Mouse (Mus musculus): ENCODE measurements around the gene Syne2. TPM values are rescaled to one million over a fixed set of nuclear protein-coding genes. Genes with fewer than 3 reads are reported as not detected.

Syne2 gene
- polyA plus RNA-seq, 1 experiment from 2014 or later, result 11.3 TPM

DNA sequence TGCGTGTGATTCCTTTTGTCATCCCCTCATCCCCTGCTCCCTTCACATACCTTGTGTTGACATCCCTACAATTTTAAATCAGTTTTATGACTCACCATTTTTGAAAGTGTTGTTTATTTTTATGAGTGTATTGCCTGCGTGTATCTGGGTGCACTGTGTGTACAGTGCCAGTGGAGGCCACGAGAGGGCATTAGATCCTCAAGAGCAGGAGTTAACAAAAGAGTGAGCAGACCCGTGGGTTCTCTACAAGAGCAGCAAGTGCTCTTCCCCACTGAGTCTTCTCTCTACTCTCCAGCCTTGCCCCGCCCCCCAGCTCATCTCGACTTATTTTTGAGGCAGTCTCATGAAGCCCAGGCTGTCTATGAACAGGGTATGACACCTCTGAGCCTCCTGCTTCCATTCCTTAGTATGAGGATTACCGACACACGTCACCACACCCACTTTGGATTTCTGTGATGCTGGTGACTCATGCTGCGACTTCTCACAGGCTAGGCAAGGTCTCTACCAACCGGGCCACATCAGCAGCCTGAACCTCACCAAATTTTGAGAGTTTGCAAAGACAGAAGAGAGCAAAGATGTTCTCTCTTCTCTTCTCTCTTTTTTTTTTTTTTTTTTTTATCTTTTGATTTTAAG lies 174.4 kb downstream of the Syne2 start:
- WGBS (ENCODE audit: insufficient replicate concordance), result 69% methylated on average over 10 of the region's 10 CpGs
- Histone ChIP-seq H3K4me2 (no peak overlapping the region), H3K36me3 (0 out of 2 replicates have a peak, but pooled peaks cover 3% of the 10 kb centered on the region), H3K9ac (no peak overlapping the region), H3K27me3 (replicated peaks) (no peaks in the 10 kb centered on the region), H3K27ac (no peak overlapping the region), H3K4me1 (no peaks in the 10 kb centered on the region), H3K9me3 (replicated peaks) (no peaks in the 10 kb centered on the region), H3K4me3 (no peak overlapping the region)
- ATAC-seq, result no peak

DNA sequence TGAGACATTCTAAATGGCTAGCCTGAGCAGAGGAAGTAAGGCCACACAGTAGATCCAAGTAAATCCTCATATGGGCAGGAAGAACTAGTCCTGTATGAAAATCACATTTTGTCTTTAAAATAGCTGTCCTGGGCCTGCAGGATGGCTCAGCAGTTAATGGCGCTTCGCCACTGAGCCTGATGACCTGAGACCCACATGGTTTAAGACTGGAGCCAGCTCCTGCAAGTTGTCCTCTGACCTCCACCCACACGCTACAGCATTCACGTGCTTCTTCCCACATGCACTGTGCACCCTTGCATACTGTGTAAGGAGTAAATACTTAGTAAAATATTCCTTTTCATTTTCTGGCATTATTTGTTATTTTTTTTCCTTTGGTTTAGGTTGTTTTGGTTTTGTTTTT lies 175.0 kb downstream of the Syne2 start:
- Histone ChIP-seq H3K27ac (no peak overlapping the region), H3K4me2 (no peak overlapping the region), H3K4me1 (no peaks in the 10 kb centered on the region), H3K9me3 (replicated peaks) (no peaks in the 10 kb centered on the region), H3K36me3 (0 out of 2 replicates have a peak, but pooled peaks cover 2% of the 10 kb centered on the region), H3K27me3 (replicated peaks) (no peaks in the 10 kb centered on the region), H3K4me3 (no peak overlapping the region), H3K9ac (no peak overlapping the region)
- ATAC-seq, result no peak
- WGBS (ENCODE audit: insufficient replicate concordance), result 78% methylated on average over 4 of the region's 4 CpGs

DNA sequence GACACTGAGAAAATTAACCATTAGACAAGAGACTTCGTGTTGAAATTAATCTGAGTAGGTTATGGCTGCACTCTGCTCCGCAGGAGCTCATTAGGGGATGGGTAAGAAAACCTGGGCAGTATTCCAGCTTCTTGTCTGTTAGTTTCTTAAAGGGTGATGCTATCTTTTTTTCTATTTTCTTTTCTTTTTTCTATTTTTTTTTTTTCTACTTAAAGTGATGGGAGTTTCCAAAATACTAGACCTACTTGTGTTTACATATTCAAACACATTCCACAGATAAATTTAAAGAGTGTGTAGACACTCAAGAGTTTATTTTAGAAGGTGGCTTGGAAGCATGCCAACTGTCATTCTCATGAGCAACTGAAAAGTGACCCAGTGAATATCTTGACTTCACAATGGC lies 177.2 kb downstream of the Syne2 start:
- ATAC-seq, result no peak
- WGBS (ENCODE audit: insufficient replicate concordance), result 54% methylated on average over 2 of the region's 2 CpGs
- Histone ChIP-seq H3K27me3 (replicated peaks) (no peaks in the 10 kb centered on the region), H3K4me3 (no peak overlapping the region), H3K36me3 (no peaks in the 10 kb centered on the region), H3K27ac (no peak overlapping the region), H3K9ac (no peak overlapping the region), H3K4me2 (no peak overlapping the region), H3K9me3 (replicated peaks) (no peaks in the 10 kb centered on the region), H3K4me1 (no peaks in the 10 kb centered on the region)

DNA sequence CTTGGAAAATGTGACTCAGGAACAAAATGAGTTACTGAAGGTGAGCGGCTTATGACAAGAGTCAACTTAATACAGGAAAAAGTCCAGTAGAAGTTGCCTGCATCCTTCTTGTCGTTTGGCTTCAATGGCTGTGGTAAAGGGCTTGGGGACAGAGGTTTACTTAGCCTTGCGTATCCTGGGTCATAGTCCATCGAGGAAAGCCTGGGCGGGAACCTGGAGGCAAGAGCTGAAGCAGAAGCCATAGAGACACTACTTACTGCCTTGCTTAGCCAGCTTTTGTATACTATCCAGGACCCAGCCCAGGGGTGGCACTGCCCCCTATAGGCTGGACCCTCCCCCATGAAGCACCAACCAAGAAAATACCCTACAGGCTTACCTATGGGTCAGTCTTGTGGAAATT lies 179.6 kb downstream of the Syne2 start:
- Histone ChIP-seq H3K4me2 (no peak overlapping the region), H3K27me3 (replicated peaks) (no peaks in the 10 kb centered on the region), H3K36me3 (no peaks in the 10 kb centered on the region), H3K9ac (no peak overlapping the region), H3K27ac (no peak overlapping the region), H3K4me1 (no peaks in the 10 kb centered on the region), H3K9me3 (replicated peaks) (no peaks in the 10 kb centered on the region), H3K4me3 (no peak overlapping the region)
- 66% methylated on average over 5 of the region's 5 CpGs for WGBS (ENCODE audit: insufficient replicate concordance)
- ATAC-seq, result no peak

DNA sequence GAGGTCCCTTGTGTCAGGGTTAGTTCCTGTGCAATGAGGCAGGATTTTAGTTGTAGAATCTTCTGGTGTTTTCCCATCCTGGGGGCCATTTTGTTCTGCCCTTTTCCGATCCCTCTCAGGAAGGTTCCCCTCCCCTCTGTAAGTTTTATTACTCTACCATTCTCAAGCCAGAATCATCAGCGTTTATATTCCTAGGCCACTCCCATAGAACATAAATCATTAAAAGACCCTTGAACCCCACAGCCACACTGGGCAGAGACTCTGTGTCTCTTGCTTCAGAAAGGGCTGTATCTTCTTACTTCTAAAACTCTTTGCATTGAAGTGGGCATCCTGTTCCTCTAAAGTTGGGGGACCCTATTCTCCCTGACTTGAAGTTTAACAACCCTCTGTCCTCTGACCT lies 180.5 kb downstream of the Syne2 start:
- ATAC-seq, result no peak
- Histone ChIP-seq H3K4me3 (no peak overlapping the region), H3K27ac (no peak overlapping the region), H3K4me2 (no peak overlapping the region), H3K9ac (no peak overlapping the region), H3K9me3 (replicated peaks) (no peaks in the 10 kb centered on the region), H3K27me3 (replicated peaks) (no peaks in the 10 kb centered on the region), H3K4me1 (no peaks in the 10 kb centered on the region), H3K36me3 (no peaks in the 10 kb centered on the region)
- WGBS (ENCODE audit: insufficient replicate concordance), result 66% methylated on average over 2 of the region's 2 CpGs

DNA sequence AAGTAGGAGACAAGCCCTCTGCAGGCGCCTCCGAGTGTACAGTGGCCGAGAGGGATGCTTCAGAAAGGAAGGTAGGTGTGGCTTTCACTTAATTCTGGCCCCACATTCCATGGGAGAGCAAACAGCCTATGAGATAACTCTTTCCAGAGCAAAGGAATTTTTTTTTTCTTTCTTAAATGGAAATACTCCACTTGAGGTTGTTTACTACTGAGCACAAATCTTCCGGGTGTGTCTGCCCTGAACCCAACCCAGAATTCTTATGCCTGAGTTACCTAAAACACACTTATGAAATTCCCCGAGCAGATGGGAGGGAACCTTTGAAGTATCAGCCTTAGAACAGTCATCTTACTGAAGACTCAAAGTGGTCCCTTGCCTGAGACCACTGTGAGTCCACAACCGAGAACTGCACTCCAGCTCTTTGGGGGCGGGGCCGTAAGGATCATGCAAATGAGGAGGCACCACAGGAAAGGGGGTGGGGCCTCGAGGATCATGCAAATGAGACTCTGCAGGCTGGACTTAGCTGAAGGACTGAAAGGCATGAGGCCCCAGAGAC lies 186.8 kb downstream of the Syne2 start:
- no peaks in the 10 kb centered on the region for H3K9me3 ChIP-seq (replicated peaks)
- WGBS (ENCODE audit: insufficient replicate concordance), result 46% methylated on average over 9 of the region's 9 CpGs
- no peaks in the 10 kb centered on the region for H3K4me1 ChIP-seq
- H3K36me3 ChIP-seq, result no peaks in the 10 kb centered on the region
- H3K9ac ChIP-seq, result no peak overlapping the region
- H3K27me3 ChIP-seq (replicated peaks), result no peaks in the 10 kb centered on the region
- no peak overlapping the region for H3K4me3 ChIP-seq
- H3K4me2 ChIP-seq, result no peak overlapping the region
- no peak for ATAC-seq
- no peak overlapping the region for H3K27ac ChIP-seq

DNA sequence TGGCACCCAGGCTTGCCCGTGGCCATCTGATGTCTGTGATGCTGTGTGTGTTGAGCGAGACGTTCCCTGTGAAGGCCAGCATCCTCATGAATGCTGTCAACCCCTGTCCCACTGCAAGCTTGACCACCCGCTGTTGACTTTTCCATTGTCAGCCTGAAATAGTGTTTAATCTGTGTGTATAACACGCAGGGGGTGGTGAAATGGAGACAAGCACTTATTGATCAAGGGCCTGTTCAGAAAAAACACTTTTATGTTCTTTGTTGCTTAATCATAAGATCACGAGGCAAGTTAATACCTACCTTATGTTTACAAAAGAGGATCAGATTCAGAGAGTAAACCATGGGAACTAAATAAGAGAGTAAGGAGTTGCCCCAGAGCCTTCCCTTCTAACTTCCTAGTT lies 191.1 kb downstream of the Syne2 start:
- H3K36me3 ChIP-seq, result no peaks in the 10 kb centered on the region
- no peaks in the 10 kb centered on the region for H3K9me3 ChIP-seq (replicated peaks)
- H3K9ac ChIP-seq, result no peak overlapping the region
- H3K4me1 ChIP-seq, result no peaks in the 10 kb centered on the region
- ATAC-seq, result no peak
- H3K4me3 ChIP-seq, result no peak overlapping the region
- H3K27ac ChIP-seq, result no peak overlapping the region
- no peak overlapping the region for H3K4me2 ChIP-seq
- 67% methylated on average over 6 of the region's 6 CpGs for WGBS (ENCODE audit: insufficient replicate concordance)
- no peaks in the 10 kb centered on the region for H3K27me3 ChIP-seq (replicated peaks)

DNA sequence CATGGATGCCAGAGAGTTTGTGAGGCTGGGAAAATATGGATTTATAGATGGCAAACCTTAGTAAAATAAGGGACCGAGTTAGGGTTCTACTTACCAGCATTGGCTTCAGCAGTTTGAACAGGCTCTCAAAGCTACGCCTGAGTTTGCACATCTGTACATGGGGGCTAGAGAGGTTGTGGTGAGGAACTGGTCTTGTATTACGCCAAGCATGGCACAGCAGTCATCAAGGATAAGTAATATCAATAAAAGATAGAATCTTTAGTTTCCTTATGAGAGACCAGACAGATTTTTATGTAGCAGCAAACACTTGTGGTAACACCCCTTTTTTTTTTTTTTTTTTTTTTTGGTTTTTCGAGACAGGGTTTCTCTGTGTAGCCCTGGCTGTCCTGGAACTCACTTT lies 194.9 kb downstream of the Syne2 start:
- Histone ChIP-seq H3K9ac (no peak overlapping the region), H3K36me3 (no peaks in the 10 kb centered on the region), H3K27ac (no peak overlapping the region), H3K4me1 (no peaks in the 10 kb centered on the region), H3K9me3 (replicated peaks) (no peaks in the 10 kb centered on the region), H3K27me3 (replicated peaks) (no peaks in the 10 kb centered on the region), H3K4me2 (no peak overlapping the region), H3K4me3 (no peak overlapping the region)
- no peak for ATAC-seq
- whole genome bisulfite sequencing (ENCODE audit: insufficient replicate concordance), result 53% methylated on average over 4 of the region's 4 CpGs

DNA sequence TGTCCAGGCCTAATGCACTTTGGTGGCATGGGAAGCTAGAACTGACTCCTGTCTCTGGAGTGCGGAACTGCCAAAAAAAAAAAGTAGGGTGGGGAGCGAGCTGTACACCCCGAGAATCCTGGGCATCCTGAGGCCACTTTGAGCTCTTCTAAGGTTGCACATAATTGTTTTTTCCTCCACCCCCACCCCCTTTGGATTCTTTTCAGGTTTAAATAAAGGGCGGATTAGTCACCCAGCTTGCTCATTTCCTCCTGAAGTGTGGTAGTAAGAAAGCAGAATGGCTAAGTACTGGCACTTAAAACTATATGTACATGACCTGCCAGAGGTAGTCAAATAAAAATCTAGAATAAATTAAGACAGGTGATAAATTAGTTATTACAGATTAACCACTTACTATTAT lies 195.5 kb downstream of the Syne2 start:
- Histone ChIP-seq H3K9me3 (replicated peaks) (no peaks in the 10 kb centered on the region), H3K36me3 (no peaks in the 10 kb centered on the region), H3K9ac (no peak overlapping the region), H3K4me2 (no peak overlapping the region), H3K27ac (no peak overlapping the region), H3K4me1 (no peaks in the 10 kb centered on the region), H3K4me3 (no peak overlapping the region), H3K27me3 (replicated peaks) (no peaks in the 10 kb centered on the region)
- WGBS (ENCODE audit: insufficient replicate concordance), result 56% methylated on average over 4 of the region's 4 CpGs
- ATAC-seq, result no peak

DNA sequence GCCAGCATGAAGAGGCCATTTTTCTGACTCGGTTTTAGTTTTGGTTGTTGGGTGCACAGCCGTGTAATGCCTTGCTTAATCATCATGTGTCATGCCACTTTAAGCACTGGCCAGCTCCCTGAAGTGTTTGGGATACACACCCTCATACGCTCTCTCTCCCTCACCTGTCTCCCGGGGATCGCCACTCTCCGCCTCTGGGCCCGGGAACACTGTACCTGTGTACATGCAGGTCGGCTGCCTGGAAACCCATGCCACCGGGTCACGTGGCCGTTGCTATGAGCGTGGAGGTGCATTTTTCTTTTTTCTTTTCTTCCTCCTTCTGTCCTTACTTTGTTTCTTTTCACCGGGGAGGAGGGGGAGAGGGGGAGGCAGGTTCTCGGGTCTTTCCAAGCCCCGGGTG lies 197.1 kb downstream of the Syne2 start:
- no peak for ATAC-seq
- H3K4me2 ChIP-seq, result no peak overlapping the region
- no peak overlapping the region for H3K4me3 ChIP-seq
- WGBS (ENCODE audit: insufficient replicate concordance), result 78% methylated on average over 14 of the region's 15 CpGs
- no peak overlapping the region for H3K27ac ChIP-seq
- no peaks in the 10 kb centered on the region for H3K4me1 ChIP-seq
- peaks cover 3% of the 10 kb centered on the region; the same call in 1 of the 2 replicates for H3K36me3 ChIP-seq
- no peaks in the 10 kb centered on the region for H3K27me3 ChIP-seq (replicated peaks)
- H3K9me3 ChIP-seq (replicated peaks), result no peaks in the 10 kb centered on the region
- H3K9ac ChIP-seq, result no peak overlapping the region

DNA sequence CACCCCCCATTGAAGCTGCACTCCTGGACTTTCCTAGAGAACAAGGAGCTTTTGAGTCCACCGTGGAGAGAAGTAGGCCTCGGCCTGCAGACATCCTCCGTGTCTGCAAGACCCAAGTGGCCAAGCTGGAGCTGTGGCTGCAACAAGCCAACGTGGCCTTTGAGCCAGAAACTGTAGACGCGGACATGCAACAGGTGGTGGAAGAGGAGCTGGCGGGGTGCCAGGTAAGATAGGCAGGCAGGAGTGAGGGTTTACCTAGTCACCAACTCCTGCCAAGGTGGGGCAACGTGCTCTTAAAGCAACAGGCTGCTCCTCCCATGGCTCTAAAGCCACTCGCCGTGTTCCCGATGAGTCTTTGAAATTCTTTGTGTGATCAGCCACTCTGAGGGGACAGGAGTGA lies 197.6 kb downstream of the Syne2 start:
- H3K36me3 ChIP-seq, result peaks cover 3% of the 10 kb centered on the region; the same call in 1 of the 2 replicates
- no peak overlapping the region for H3K27ac ChIP-seq
- H3K9me3 ChIP-seq (replicated peaks), result no peaks in the 10 kb centered on the region
- WGBS (ENCODE audit: insufficient replicate concordance), result 81% methylated on average over 11 of the region's 11 CpGs
- ATAC-seq, result no peak
- no peaks in the 10 kb centered on the region for H3K4me1 ChIP-seq
- H3K27me3 ChIP-seq (replicated peaks), result no peaks in the 10 kb centered on the region
- H3K9ac ChIP-seq, result no peak overlapping the region
- H3K4me3 ChIP-seq, result no peak overlapping the region
- H3K4me2 ChIP-seq, result no peak overlapping the region

DNA sequence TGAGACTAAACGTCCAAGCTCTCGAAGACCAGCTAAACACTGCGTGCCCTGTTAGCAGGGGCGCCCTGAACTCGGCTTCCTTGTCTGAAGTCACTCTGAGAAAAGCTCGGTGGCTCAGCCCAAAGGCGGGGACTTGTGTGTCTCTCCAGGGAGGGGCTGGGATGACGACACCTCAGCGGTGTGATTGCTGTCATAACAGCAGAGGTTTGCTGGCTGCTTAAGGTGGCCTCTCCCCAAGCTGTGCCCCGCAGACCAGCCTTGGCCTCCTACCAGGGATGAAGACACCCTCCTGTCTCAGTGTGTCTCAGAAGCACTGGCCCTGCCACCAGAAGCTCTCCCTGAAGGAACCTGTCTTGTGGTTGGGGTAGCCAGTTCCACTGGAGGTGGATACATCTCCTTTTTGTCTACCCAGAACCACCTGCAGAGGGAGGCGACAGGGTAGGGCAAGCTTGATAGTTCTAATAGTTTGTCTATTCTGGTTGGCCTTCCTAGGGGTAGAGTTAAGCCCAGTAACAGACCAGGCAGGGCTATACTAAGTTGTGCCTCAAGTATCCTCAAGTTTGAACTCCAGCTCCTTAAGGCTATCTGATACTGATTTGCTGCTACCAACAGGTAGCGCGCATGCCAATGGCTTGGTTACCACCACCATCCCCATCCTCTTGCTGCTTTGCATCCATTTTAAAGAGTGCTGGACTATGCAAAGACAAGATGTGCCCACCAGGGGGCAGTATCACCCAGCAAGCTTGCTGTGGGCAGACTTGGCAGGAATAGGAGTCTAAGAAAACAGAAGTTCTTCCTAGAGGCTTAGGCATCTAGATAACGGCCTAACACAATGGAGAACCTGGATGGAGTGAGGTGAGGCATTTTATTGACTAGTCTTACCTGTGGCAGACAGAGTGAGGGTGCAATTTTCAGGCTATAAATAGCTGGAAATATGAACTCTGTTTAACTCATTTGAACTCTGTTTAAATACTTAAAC lies 198.5 kb downstream of the Syne2 start:
- H3K27ac ChIP-seq, result no peak overlapping the region
- H3K27me3 ChIP-seq (replicated peaks), result no peaks in the 10 kb centered on the region
- H3K9ac ChIP-seq, result no peak overlapping the region
- no peak for ATAC-seq
- H3K9me3 ChIP-seq (replicated peaks), result no peaks in the 10 kb centered on the region
- 62% methylated on average over 14 of the region's 14 CpGs for WGBS (ENCODE audit: insufficient replicate concordance)
- no peak overlapping the region for H3K4me3 ChIP-seq
- peaks cover 3% of the 10 kb centered on the region; the same call in 1 of the 2 replicates for H3K36me3 ChIP-seq
- H3K4me2 ChIP-seq, result no peak overlapping the region
- no peaks in the 10 kb centered on the region for H3K4me1 ChIP-seq

Data from liver, embryonic 12.5 days (tissue).